Mouse (Mus musculus) C2C12 (cell line): ENCODE data around the gene Cuedc1.

Experiments used
- CTCF ChIP-seq: IDR thresholded peaks from one replicate; pipeline ENCODE4 v1.5.1; 2011; ENCODE audit not compliant: control insufficient read depth, insufficient read depth, insufficient read length
- MYOD1 ChIP-seq: IDR thresholded peaks from one replicate; pipeline ENCODE4 v1.6.1; 2011; ENCODE audit warnings: low read depth; ENCODE audit not compliant: control insufficient read depth, insufficient read length

GRCm38 (mm10) chr11:88049732-88050131 is 48.1 kb upstream of the Cuedc1 start:
- TF ChIP-seq CTCF (no peak), MYOD1 (no peak)
